Mouse (Mus musculus) testis, adult 2 months (tissue): ENCODE measurements at regions not wholly inside any gene's neighbourhood (a gene's known extent, or its start where the extent isn't known, plus 50 kb on each side); places are given as distances from the start of the nearest gene placed in this dataset.

ENCODE experiments used
- CTCF ChIP-seq: fragments of 200-500 bp; IDR thresholded peaks from 2 replicates; pipeline ENCODE4 v1.5.1; 2012; ENCODE audit warnings: low read depth, mild to moderate bottlenecking, inconsistent platforms, low read length, moderate library complexity; ENCODE audit not compliant: control insufficient read depth, insufficient read depth, insufficient replicate concordance
- POLR2A ChIP-seq: fragments of 200-500 bp; IDR thresholded peaks from 2 replicates; pipeline ENCODE4 v1.6.1; 2012; ENCODE audit warnings: low read depth, mild to moderate bottlenecking, inconsistent platforms, low read length, moderate library complexity; ENCODE audit not compliant: control insufficient read depth

DNA sequence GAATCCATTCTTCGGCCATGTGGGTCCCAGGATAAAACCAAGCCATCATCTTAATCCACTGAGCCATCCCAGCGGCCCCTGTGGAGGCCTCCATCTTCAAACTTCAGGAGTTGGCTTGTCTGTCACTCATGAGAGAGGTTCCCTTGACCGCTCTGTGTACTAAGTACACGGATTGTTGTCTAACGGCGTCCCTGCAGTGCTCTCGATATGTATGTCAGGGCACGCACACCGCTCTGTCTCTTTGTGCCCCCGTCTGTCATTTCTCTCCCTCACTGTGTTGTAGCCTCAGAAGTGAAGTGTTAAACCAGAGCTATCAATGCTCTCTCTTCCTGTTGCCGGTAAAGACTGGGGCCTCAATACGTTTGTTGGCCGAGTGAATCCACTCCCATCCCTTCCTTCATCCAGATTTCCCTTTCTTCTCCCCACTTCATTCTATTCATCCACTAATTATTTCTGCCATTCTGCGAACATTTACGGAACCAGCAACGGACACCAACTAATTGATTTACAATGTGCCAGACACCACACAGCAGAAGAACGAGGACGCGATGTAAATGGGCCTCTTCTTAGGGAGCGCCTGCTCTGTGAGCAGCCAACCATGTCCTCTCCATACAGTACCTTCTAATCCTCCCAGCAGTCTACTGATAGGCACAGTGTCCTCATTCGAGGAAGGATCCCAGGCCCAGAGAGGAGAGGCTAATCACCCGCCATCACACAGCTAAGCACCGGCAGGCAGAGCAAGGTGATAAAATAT lies 199.6 kb downstream of the Gm11011 start:
- TF ChIP-seq CTCF (no peak), POLR2A (no peak)
